Mouse (Mus musculus) myocyte (in vitro differentiated cells): ENCODE measurements at regions not wholly inside any gene's neighbourhood (a gene's known extent, or its start where the extent isn't known, plus 50 kb on each side); places are given as distances from the start of the nearest gene placed in this dataset.

Experiments used
- POLR2A ChIP-seq: IDR thresholded peaks from one replicate; pipeline ENCODE4 v1.6.1; 2011; ENCODE audit warnings: low read depth, mild to moderate bottlenecking, control low read depth, moderate library complexity; ENCODE audit not compliant: insufficient read length
- POLR2AphosphoS2 ChIP-seq: IDR thresholded peaks from one replicate; pipeline ENCODE4 v1.6.1; 2011; ENCODE audit warnings: low read depth, control low read depth; ENCODE audit not compliant: insufficient read length
- TCF3 ChIP-seq: IDR thresholded peaks from one replicate; pipeline ENCODE4 v1.6.1; 2011; ENCODE audit warnings: low read depth, control low read depth; ENCODE audit not compliant: insufficient read length

- no peak for TF ChIP-seq POLR2A
- no peak for TF ChIP-seq TCF3
- TF ChIP-seq POLR2AphosphoS2, result no peak
Observed at GRCm38 (mm10) chr3:52708301-52708700, 308.7 kb downstream of the Cog6 start.
